Mouse (Mus musculus): Measurements from ENCODE around the gene Ripor1. TPM values are rescaled to one million over a fixed set of nuclear protein-coding genes. Genes with fewer than 3 reads are reported as not detected.

Ripor1 gene
- total RNA-seq, 2 experiments from 2014 or later, result 25.9 to 32.9 TPM

- peak in 1 of 2 experiments; percentile 15 for DNase-seq (ENCODE audit: low spot score in 2 of 2)
These were observed 19.3 kb downstream of the Ripor1 start for GRCm38 (mm10) chr8:105624401-105624800.

- no peak for DNase-seq (ENCODE audit: low spot score in 2 of 2)
These were observed 19.8 kb downstream of the Ripor1 start for GRCm38 (mm10) chr8:105624831-105625230.

- DNase-seq (ENCODE audit: low spot score in 2 of 2), result no peak
These were observed 21.0 kb downstream of the Ripor1 start for GRCm38 (mm10) chr8:105626086-105626485.

- no peak for DNase-seq (ENCODE audit: low spot score in 2 of 2)
These were observed 24.3 kb downstream of the Ripor1 start for GRCm38 (mm10) chr8:105629337-105629736.

- DNase-seq (ENCODE audit: low spot score in 2 of 2), result no peak
These were observed 29.9 kb downstream of the Ripor1 start for GRCm38 (mm10) chr8:105634771-105635458.

GRCm38 (mm10) chr8:105635481-105635880 is 30.4 kb downstream of the Ripor1 start:
- no peak for DNase-seq (ENCODE audit: low spot score in 2 of 2)

DNA sequence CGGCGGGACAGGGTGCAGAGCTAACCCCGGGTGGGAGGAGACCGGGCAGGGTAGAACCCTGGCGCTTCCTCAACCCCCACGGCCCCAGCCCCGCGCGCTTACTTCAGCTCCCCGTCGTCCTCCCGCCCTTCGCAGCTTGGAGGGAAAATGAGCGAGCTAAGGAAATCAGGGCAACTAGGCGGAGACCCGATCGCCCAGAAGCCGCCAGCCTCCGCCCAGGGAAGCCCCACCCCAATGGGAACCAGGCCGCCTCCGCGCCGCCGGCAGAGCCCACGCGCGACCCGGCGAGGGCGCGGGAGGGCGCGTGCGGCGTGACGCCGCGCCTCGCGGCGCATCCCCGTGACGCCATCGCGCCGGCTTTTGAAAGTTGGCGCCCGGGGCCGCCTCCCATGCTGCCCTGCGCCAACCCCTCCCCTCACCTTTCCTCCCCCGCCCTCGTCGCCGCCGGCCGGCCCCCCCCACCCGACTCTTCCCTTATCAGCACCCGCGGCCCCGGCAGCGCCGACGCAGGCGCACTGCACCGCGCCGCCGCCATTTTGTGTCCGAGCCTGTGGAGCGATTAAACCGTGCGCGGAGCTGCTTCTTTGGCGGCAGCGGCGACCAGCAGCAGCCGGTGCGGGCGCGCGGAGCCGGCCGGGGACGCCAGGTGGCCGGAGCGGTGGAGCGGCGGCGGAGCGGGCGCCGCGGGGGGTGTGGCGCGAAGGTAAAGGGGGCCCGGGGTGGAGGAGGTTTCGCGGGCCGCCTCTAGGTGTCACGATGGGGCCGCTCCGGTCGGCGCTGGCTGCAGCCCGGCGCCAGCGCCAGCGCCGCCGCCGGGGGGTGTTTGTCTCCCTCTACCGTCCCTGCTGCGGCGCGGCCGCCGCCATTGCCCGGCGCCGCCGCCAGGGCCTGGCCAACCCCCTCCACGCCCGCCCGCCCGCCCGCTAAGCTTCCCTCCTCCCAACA is 31.2 kb downstream of the Ripor1 start, which contains the start of gene Ctcf:
Gene Ctcf (plus strand): TSS at position 551 of the 945 bp plus-strand sequence.
- DNase-seq (ENCODE audit: low spot score in 2 of 2), result peak; percentile 85 to 89

- DNase-seq (ENCODE audit: low spot score in 2 of 2), result peak; percentile 49 to 51
These were observed 32.0 kb downstream of the Ripor1 start, which contains the start of gene Agrp for GRCm38 (mm10) chr8:105636963-105637510. Gene Agrp, minus strand, starts transcription at chr8:105637393.

- no peak for DNase-seq (ENCODE audit: low spot score in 2 of 2)
These were observed 32.6 kb downstream of the Ripor1 start for GRCm38 (mm10) chr8:105637601-105638041.

- no peak for DNase-seq (ENCODE audit: low spot score in 2 of 2)
These were observed 33.5 kb downstream of the Ripor1 start for GRCm38 (mm10) chr8:105638510-105638909.

GRCm38 (mm10) chr8:105639835-105640234 is 34.8 kb downstream of the Ripor1 start:
- no peak for DNase-seq (ENCODE audit: low spot score in 2 of 2)

- no peak for DNase-seq (ENCODE audit: low spot score in 2 of 2)
These were observed 35.5 kb downstream of the Ripor1 start for GRCm38 (mm10) chr8:105640511-105640910.

DNA sequence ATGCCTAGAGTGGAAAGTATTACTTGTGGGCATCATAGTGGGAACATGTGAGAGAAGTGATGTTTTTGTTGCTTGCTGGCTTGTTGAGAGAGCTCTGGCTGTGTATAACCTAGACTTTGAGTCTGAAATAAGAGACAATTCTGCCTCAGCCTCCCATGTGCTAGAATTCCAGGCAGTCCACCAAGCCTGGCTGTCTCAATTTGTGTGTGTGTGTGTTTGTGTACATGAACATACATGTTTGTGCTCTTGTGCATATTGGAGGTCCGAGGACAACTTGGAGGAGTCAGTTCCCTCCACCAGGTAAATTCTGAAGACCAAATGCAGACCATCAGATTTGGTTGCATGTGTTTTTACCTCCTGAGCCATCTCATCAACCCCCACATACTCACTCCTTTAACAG is 40.1 kb downstream of the Ripor1 start:
- DNase-seq (ENCODE audit: low spot score in 2 of 2), result no peak

DNA sequence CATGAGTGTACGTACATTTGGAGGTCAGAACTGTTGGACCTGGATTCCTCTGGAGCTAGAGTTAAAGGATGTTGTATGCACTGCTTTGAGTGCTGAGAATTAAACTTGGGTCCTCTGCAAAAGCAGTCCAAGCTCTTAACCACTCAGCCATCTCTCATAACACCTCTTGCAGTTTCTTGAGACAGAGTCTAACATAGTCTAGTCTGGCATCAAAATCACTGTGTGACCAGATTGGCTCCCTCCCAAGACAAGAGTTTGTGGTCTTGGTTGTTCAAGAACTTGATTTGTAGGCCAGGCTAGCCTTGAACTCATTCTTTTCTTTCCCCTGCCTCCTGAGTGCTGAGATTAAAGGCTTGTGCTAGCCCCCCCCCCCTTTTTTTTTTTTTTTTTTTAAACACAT is 43.9 kb downstream of the Ripor1 start:
- DNase-seq (ENCODE audit: low spot score in 2 of 2), result no peak

DNA sequence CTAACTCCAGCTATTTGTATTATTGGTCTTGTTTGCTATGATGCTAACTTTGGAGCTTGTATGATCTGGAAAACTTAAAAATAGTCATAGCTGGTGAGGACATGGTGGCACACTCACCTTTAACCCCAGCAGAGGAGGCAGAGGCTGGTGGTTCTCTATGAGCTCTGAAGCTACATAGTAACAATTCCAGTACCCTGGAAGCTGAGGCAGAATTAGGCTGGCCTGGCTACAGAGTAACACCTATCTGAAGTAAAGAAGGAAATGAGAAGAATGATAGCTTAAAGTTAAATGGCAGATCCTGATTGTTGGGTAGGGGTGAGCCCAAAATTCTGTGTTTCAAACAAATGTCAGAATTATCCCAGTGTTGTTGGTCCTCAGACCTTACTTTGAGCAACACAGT is 52.6 kb downstream of the Ripor1 start:
- no peak for DNase-seq (ENCODE audit: low spot score in 2 of 2)

DNA sequence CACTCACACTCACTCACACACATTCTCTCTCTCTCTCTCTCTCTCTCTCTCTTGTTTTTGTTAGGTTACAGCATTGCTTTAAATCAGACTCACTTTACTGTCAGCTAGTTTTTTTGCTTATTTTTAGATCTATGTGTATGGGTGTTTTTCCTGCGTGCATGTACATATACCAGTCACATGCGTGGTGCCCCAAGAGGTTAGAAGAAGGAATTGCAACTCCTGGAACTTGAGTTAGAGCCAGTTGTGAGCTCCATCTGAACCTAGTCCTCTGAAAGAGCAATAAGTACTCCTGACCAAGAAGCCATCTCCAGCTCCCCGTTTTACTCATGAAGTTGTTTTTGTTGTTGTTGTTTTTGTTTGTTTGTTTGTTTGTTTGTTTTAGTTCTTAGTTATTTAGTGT is 56.1 kb downstream of the Ripor1 start:
- no peak for DNase-seq (ENCODE audit: low spot score in 2 of 2)

Small RNA genes within 50 kb of the gene (microRNA-seq; reads per million reads assigned to microRNA genes)
- 0 to 0.47 reads per million in 2 experiments for gene Mir1966 (ENCODE audit: borderline number of aligned reads in 2 of 2)

Other genes with a start within 250 kb of the Ripor1 start
- gene Plekhg4, start 232.0 kb upstream of the Ripor1 start, total RNA-seq (2021), result under 1 TPM; 0.17 to 0.67 TPM
- under 1 TPM in 1 of 2 experiments, not detected in 1; 0.13 TPM for gene Kctd19, start 191.8 kb upstream of the Ripor1 start, total RNA-seq (2021)
- 1 to 10 TPM; 3.3 to 4.5 TPM for gene Lrrc36, start 191.7 kb upstream of the Ripor1 start, total RNA-seq (2021)
- gene Tppp3, start 133.7 kb upstream of the Ripor1 start, total RNA-seq (2021), result 10 to 100 TPM; 24.0 to 43.0 TPM
- gene Zdhhc1, start 108.4 kb upstream of the Ripor1 start, total RNA-seq (2021), result 10 to 100 TPM; 18.1 to 18.3 TPM
- under 1 TPM; 0.16 to 0.53 TPM for gene Hsd11b2, start 86.5 kb upstream of the Ripor1 start, total RNA-seq (2021)
- gene Atp6v0d1, start 39.2 kb upstream of the Ripor1 start, total RNA-seq (2021), result 100 to 1,000 TPM; 118 to 121 TPM
- gene Ctcf, start 31.3 kb downstream of the Ripor1 start, total RNA-seq (2021), result 10 to 100 TPM; 54.2 to 55.2 TPM
- gene Agrp, start 32.1 kb downstream of the Ripor1 start, total RNA-seq (2021), result 1 to 10 TPM; 3.3 to 5.3 TPM
- 1 to 10 TPM; 2.0 to 2.9 TPM for gene Carmil2, start 81.0 kb downstream of the Ripor1 start, total RNA-seq (2021)
- gene Acd, start 95.8 kb downstream of the Ripor1 start, total RNA-seq (2021), result 10 to 100 TPM; 21.1 to 23.9 TPM
- gene Pard6a, start 95.9 kb downstream of the Ripor1 start, total RNA-seq (2021), result 10 to 100 TPM in 1 of 2 experiments, 1 to 10 TPM in 1; 7.5 to 14.2 TPM
- gene 4933405L10Rik, start 102.4 kb downstream of the Ripor1 start, total RNA-seq (2021), result not detected
- gene Enkd1, start 103.0 kb downstream of the Ripor1 start, total RNA-seq (2021), result 1 to 10 TPM; 3.0 to 3.5 TPM
- gene Gfod2, start 153.4 kb downstream of the Ripor1 start, total RNA-seq (2021), result 10 to 100 TPM in 1 of 2 experiments, 1 to 10 TPM in 1; 7.4 to 10.1 TPM
- 10 to 100 TPM; 20.1 to 24.7 TPM for gene Ranbp10, start 222.1 kb downstream of the Ripor1 start, total RNA-seq (2021)
- gene Tsnaxip1, start 222.5 kb downstream of the Ripor1 start, total RNA-seq (2021), result not detected
- gene Cenpt, start 248.0 kb downstream of the Ripor1 start, total RNA-seq (2021), result 1 to 10 TPM; 5.9 to 6.5 TPM
- 10 to 100 TPM; 35.7 to 38.6 TPM for gene Thap11, start 249.9 kb downstream of the Ripor1 start, total RNA-seq (2021)